Mouse (Mus musculus): ENCODE data around the gene Mcee. TPM values are rescaled to one million over a fixed set of nuclear protein-coding genes. Genes with fewer than 3 reads are reported as not detected.

Gene Mcee
- polyA plus RNA-seq, 1 experiment from 2014 or later, result 55.9 TPM

Other genes with a start within 250 kb of the Mcee start
- gene Trpm1, start 238.8 kb upstream of the Mcee start, polyA plus RNA-seq (2015; fragmentation: Nextera tagmentation; extraction: Ambion mirVana), result 0.50 and 0.61 TPM in 2 replicates
- gene Mtmr10, start 105.0 kb upstream of the Mcee start, polyA plus RNA-seq (2015; fragmentation: Nextera tagmentation; extraction: Ambion mirVana), result 12.2 and 13.4 TPM in 2 replicates
- 5.3 and 6.3 TPM in 2 replicates for gene Fan1, start 18.5 kb upstream of the Mcee start, polyA plus RNA-seq (2015; fragmentation: Nextera tagmentation; extraction: Ambion mirVana)
- gene Mphosph10, start 339 bp upstream of the Mcee start, polyA plus RNA-seq (2015; fragmentation: Nextera tagmentation; extraction: Ambion mirVana), result 25.2 and 29.6 TPM in 2 replicates
- 144 and 178 TPM in 2 replicates for gene Apba2, start 109.1 kb downstream of the Mcee start, polyA plus RNA-seq (2015; fragmentation: Nextera tagmentation; extraction: Ambion mirVana)

Measured in neural tube, embryonic 15.5 days (tissue).